Mouse (Mus musculus): ENCODE data around the gene Evi5. TPM values are rescaled to one million over a fixed set of nuclear protein-coding genes. Genes with fewer than 3 reads are reported as not detected.

Evi5 gene
- polyA plus RNA-seq, 1 experiment from 2014 or later, result 48.3 TPM

DNA sequence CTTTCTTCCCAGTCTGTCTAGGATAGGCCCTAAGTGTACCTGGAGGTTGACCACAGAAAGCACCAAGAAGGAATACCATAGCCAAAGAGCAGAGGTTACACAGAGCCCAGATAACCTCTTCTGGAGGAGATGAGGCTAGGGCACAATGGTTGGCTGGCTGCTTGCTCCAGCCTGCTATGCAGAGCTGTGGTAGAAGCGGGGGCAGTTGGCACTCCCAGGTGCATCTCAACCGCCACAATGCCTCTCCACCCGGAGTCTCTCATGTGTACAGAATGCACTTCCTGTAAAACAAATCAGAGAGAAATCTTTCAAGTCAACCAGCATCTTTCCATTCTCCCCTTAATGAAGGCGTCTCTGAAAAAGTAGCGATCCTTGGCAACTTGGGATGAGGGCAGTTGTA lies 135.9 kb downstream of the Evi5 start:
- H3K36me3 ChIP-seq (ENCODE audit: control insufficient read depth, insufficient read depth, low read length), result no peaks in the 10 kb centered on the region
- H3K27ac ChIP-seq (ENCODE audit: low read depth, low read length), result no peak overlapping the region
- H3K9me3 ChIP-seq (ENCODE audit: control insufficient read depth, low read length), result no peaks in the 10 kb centered on the region
- DNase-seq (ENCODE audit: low spot score) (no peak), ATAC-seq (replicated peaks; ENCODE audit: low FRiP score) (no peak)
- H3K4me1 ChIP-seq (replicated peaks; ENCODE audit: control insufficient read depth, insufficient read depth, low read length), result no peaks in the 10 kb centered on the region
- no peaks in the 10 kb centered on the region; the same call in 1 of the 2 replicates for H3K27me3 ChIP-seq (replicated peaks; ENCODE audit: control insufficient read depth, insufficient read depth, low read length)
- H3K4me3 ChIP-seq (ENCODE audit: low read depth, low read length), result no peak overlapping the region
- no peak overlapping the region for H3K4me2 ChIP-seq
- no peak overlapping the region for H3K9ac ChIP-seq (ENCODE audit: low read depth, low read length)
- 90% methylated on average over 5 of the region's 5 CpGs for WGBS

DNA sequence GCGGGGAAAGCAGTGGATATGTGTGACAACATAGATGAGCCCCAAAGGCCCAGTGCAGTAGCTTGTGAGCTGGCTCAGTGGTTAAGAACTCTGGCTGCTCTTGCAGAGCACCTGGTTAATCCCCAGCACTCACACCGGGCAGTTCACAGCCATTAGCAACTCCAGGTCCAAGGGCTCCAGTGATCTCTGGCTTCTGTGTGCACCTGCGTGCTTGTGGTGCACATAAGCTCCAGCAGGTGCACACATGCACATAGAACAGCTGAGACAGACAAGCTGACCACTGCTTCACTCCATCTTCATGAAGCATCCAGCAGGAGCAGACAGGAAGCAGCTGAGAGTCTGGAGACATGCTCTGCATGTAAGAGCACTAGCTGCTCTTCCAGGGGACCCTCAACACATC lies 136.6 kb downstream of the Evi5 start:
- H3K9ac ChIP-seq (ENCODE audit: low read depth, low read length), result no peak overlapping the region
- H3K36me3 ChIP-seq (ENCODE audit: control insufficient read depth, insufficient read depth, low read length), result no peaks in the 10 kb centered on the region
- no peak overlapping the region for H3K4me3 ChIP-seq (ENCODE audit: low read depth, low read length)
- no peak for DNase-seq (ENCODE audit: low spot score)
- no peaks in the 10 kb centered on the region for H3K9me3 ChIP-seq (ENCODE audit: control insufficient read depth, low read length)
- WGBS, result 82% methylated on average over 3 of the region's 3 CpGs
- H3K4me2 ChIP-seq, result no peak overlapping the region
- no peaks in the 10 kb centered on the region; the same call in 1 of the 2 replicates for H3K27me3 ChIP-seq (replicated peaks; ENCODE audit: control insufficient read depth, insufficient read depth, low read length)
- H3K27ac ChIP-seq (ENCODE audit: low read depth, low read length), result no peak overlapping the region
- no peak for ATAC-seq (replicated peaks; ENCODE audit: low FRiP score)
- no peaks in the 10 kb centered on the region for H3K4me1 ChIP-seq (replicated peaks; ENCODE audit: control insufficient read depth, insufficient read depth, low read length)

DNA sequence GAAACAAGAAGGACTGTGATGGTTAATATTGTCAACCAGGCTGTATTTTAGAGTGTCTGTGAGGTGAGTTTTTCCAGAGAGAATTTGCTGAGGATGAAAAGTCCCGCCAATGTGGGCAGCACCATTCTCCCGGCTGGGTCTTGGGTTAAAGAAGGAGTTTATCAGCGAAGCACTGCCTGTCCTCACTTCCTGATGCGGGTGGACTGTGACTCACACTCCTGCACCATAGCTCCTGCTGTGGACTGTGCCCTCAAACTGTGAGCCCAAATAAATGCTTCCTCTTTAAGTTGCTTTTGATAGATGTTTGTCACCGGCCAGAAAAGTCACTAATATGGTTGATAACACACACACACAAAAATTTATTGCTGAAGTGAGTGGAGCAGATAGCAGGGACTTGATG lies 138.7 kb downstream of the Evi5 start:
- no peaks in the 10 kb centered on the region for H3K4me1 ChIP-seq (replicated peaks; ENCODE audit: control insufficient read depth, insufficient read depth, low read length)
- no peak overlapping the region for H3K9ac ChIP-seq (ENCODE audit: low read depth, low read length)
- no peak overlapping the region for H3K4me3 ChIP-seq (ENCODE audit: low read depth, low read length)
- DNase-seq (ENCODE audit: low spot score), result no peak
- no peak overlapping the region for H3K27ac ChIP-seq (ENCODE audit: low read depth, low read length)
- H3K4me2 ChIP-seq, result no peak overlapping the region
- H3K27me3 ChIP-seq (replicated peaks; ENCODE audit: control insufficient read depth, insufficient read depth, low read length), result peaks cover 5% of the 10 kb centered on the region
- no peaks in the 10 kb centered on the region for H3K9me3 ChIP-seq (ENCODE audit: control insufficient read depth, low read length)
- no peak for ATAC-seq (replicated peaks; ENCODE audit: low FRiP score)
- WGBS, result 49% methylated on average over 5 of the region's 5 CpGs
- H3K36me3 ChIP-seq (ENCODE audit: control insufficient read depth, insufficient read depth, low read length), result no peaks in the 10 kb centered on the region

DNA sequence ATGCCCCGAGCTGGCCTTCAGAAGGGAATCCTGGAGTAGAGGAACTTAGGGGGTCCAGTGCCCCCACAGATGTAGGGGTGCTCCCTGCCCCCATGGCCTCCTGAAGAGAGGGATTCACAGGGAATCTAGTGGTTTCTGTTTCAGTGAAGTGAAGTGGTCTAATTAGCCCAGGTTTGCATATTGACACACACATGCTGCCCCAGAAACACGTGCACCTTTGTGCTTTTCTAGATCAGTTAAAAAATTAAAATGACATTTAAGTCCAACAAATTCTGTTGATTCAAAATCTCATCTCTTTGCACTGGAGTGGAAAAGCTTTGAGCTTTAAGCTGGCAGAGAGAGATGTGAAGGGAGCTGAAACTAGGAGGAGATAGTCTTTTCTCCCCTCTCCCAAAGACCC lies 143.1 kb downstream of the Evi5 start:
- no peaks in the 10 kb centered on the region for H3K4me1 ChIP-seq (replicated peaks; ENCODE audit: control insufficient read depth, insufficient read depth, low read length)
- no peaks in the 10 kb centered on the region for H3K36me3 ChIP-seq (ENCODE audit: control insufficient read depth, insufficient read depth, low read length)
- 41% methylated on average over 2 of the region's 2 CpGs for WGBS
- ATAC-seq (replicated peaks; ENCODE audit: low FRiP score), result no peak
- no peak overlapping the region for H3K4me3 ChIP-seq (ENCODE audit: low read depth, low read length)
- H3K9ac ChIP-seq (ENCODE audit: low read depth, low read length), result no peak overlapping the region
- H3K27ac ChIP-seq (ENCODE audit: low read depth, low read length), result no peak overlapping the region
- no peak for DNase-seq (ENCODE audit: low spot score)
- H3K27me3 ChIP-seq (replicated peaks; ENCODE audit: control insufficient read depth, insufficient read depth, low read length), result peaks cover 35% of the 10 kb centered on the region
- no peaks in the 10 kb centered on the region for H3K9me3 ChIP-seq (ENCODE audit: control insufficient read depth, low read length)
- no peak overlapping the region for H3K4me2 ChIP-seq

DNA sequence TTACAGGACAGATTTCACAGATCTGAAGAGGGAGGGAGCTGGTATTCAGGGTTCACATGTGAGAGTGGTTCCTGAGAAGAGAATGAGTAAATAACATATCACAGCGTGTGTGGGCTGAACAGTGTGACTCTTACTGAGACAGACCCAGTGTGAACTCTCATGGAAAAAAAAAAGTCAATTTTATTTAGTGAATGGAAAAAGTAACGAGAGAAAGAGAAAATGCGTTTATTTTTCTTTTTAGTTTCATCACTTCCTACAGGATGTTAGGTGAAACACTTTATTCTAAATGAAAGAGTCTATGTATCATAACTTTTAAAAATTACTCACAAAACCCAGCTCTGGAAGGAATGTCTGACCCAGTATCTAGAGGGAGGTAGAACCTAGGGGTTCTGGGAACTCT lies 143.5 kb downstream of the Evi5 start:
- 61% methylated on average over 3 of the region's 3 CpGs for WGBS
- H3K27me3 ChIP-seq (replicated peaks; ENCODE audit: control insufficient read depth, insufficient read depth, low read length), result peaks cover 39% of the 10 kb centered on the region
- H3K36me3 ChIP-seq (ENCODE audit: control insufficient read depth, insufficient read depth, low read length), result no peaks in the 10 kb centered on the region

DNA sequence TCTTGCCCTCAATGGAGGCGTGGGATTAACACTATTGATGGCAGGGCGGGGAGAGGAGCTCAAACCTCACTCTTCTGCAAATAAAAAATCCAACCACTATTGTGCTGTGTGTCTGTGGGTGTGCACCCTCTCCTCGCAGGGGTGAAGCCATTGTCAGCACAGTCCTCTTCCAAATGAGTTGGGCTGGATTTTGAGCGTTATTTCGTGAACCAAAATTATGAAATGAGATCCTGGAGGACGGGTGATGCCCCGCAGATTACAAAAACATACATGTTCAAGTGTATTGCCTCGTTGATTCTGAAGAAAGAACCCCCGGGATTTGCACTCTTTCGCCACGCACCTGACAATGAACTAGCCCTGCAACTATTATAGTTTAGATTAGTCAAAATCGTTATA lies 147.9 kb downstream of the Evi5 start:
- 30% methylated on average over 12 of the region's 12 CpGs for WGBS
- Histone ChIP-seq H3K4me2 (peak overlapping the region; percentile 61), H3K4me3 (ENCODE audit: low read depth, low read length) (0 out of 2 replicates have a peak overlapping the region, but pooled peaks have one; percentile 39), H3K27ac (ENCODE audit: low read depth, low read length) (no peak overlapping the region), H3K4me1 (replicated peaks; ENCODE audit: control insufficient read depth, insufficient read depth, low read length) (peaks cover 25% of the 10 kb centered on the region), H3K9me3 (ENCODE audit: control insufficient read depth, low read length) (no peaks in the 10 kb centered on the region), H3K27me3 (replicated peaks; ENCODE audit: control insufficient read depth, insufficient read depth, low read length) (peaks cover 83% of the 10 kb centered on the region), H3K36me3 (ENCODE audit: control insufficient read depth, insufficient read depth, low read length) (no peaks in the 10 kb centered on the region), H3K9ac (ENCODE audit: low read depth, low read length) (no peak overlapping the region)
- no peak for ATAC-seq (replicated peaks; ENCODE audit: low FRiP score)
- no peak for DNase-seq (ENCODE audit: low spot score)

More for the DNA sequence above, 143.5 kb downstream of the Evi5 start:
- H3K4me3 ChIP-seq (ENCODE audit: low read depth, low read length), result no peak overlapping the region
- H3K9me3 ChIP-seq (ENCODE audit: control insufficient read depth, low read length), result no peaks in the 10 kb centered on the region
- DNase-seq (ENCODE audit: low spot score), result no peak
- H3K9ac ChIP-seq (ENCODE audit: low read depth, low read length), result no peak overlapping the region
- H3K27ac ChIP-seq (ENCODE audit: low read depth, low read length), result no peak overlapping the region
- no peaks in the 10 kb centered on the region for H3K4me1 ChIP-seq (replicated peaks; ENCODE audit: control insufficient read depth, insufficient read depth, low read length)
- no peak for ATAC-seq (replicated peaks; ENCODE audit: low FRiP score)
- no peak overlapping the region for H3K4me2 ChIP-seq

DNA sequence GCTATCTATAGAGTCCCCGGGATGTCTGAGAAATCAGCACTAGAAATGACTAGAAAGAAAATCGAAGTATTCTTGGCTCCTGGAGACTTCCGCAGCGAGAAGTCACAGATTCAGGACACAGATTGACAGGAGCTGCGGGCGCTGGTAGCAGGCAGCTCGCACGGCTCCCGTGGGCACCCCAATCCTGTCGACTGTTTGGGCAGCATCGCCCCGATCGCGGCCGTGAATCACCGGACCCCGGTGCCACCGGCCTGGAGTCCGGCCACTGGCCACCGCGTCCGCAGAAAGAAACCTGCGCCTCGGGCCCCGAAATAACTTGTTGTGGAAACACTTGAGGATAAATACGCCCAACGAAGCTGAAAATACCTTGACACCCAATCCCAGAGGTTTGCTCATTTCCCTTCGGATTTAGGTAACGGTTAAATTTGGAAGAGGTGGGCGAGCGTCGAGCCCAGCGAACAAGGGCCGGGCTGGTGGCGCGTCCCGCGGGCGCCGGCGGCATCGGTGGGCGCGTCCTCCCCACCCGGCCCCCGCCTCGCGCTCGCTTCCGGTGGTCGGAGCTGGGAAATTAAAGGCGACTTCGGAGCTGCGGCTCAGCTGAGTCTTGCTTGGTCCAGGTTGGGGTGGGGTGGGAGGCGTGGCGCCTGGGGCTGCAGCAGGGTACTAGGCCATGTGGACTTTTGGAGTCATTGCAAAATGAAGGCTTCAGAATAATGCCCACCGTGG lies 148.5 kb downstream of the Evi5 start:
- under 1% methylated on average over 57 of the region's 57 CpGs for WGBS
- H3K4me2 ChIP-seq, result peak overlapping the region; percentile 61
- DNase-seq (ENCODE audit: low spot score), result no peak

DNA sequence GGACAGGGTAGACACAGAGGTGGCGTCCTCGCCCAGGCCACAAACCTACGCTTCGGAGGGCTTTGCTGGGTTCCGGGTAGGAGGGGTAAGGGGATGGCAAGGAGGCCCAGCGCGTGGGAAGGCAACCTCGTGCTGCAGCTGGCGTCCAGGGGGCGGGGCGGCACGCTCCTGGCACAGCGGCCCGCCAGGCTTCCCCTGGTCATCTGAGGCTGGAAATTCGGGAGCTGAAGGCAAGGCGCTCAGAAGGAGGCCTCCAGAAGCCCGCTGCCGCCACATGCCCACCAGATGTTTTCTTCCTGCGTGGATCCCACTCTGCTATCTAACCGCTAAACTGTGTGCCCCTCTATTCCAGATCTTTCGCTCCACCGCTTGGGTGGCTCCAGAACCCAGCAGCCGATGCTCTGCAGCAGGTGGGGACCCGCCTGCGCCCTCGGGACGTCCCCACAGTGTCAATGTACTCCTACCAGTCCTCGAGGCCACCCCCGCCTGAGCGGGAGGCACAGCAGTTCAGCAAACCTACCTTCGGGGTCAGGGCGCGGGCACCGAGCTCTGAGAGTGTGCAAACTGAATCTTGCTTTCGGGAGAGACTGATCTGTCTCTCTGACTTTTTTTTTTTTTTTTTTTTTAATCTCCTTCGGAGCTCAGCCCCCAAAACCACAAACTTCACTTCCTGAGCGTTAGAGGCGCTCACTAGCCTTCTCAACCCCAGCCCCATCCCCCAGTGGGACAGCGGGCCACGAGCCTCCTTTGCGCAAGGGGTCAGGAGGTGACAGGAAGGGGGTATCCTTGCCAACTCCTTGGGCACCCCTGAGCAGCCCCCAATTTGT lies 149.3 kb downstream of the Evi5 start, which contains the start of gene Gfi1:
Gene Gfi1, minus strand, starts transcription at position 602 of the 827 bp plus-strand sequence.
- Histone ChIP-seq H3K36me3 (ENCODE audit: control insufficient read depth, insufficient read depth, low read length) (no peaks in the 10 kb centered on the region), H3K9ac (ENCODE audit: low read depth, low read length) (no peak within 1 kb of the TSS), H3K27ac (ENCODE audit: low read depth, low read length) (no peak within 1 kb of the TSS), H3K4me3 (ENCODE audit: low read depth, low read length) (peak within 1 kb of the TSS; percentile 39), H3K4me1 (replicated peaks; ENCODE audit: control insufficient read depth, insufficient read depth, low read length) (peaks cover 30% of the 10 kb centered on the region), H3K9me3 (ENCODE audit: control insufficient read depth, low read length) (no peaks in the 10 kb centered on the region), H3K27me3 (replicated peaks; ENCODE audit: control insufficient read depth, insufficient read depth, low read length) (peaks cover 87% of the 10 kb centered on the region), H3K4me2 (peak within 1 kb of the TSS; percentile 61)
- ATAC-seq (replicated peaks; ENCODE audit: low FRiP score), result 0 out of 2 replicates have a peak, but pooled peaks have one; percentile 1
- peak; percentile 58 for DNase-seq (ENCODE audit: low spot score)
- WGBS, result 1% methylated on average over 41 of the region's 41 CpGs

More for the DNA sequence above, 148.5 kb downstream of the Evi5 start:
- H3K4me3 ChIP-seq (ENCODE audit: low read depth, low read length), result peak overlapping the region; percentile 39
- no peak overlapping the region for H3K9ac ChIP-seq (ENCODE audit: low read depth, low read length)
- ATAC-seq (replicated peaks; ENCODE audit: low FRiP score), result no peak
- H3K27me3 ChIP-seq (replicated peaks; ENCODE audit: control insufficient read depth, insufficient read depth, low read length), result peaks cover 85% of the 10 kb centered on the region
- H3K36me3 ChIP-seq (ENCODE audit: control insufficient read depth, insufficient read depth, low read length), result no peaks in the 10 kb centered on the region
- peaks cover 26% of the 10 kb centered on the region for H3K4me1 ChIP-seq (replicated peaks; ENCODE audit: control insufficient read depth, insufficient read depth, low read length)
- H3K27ac ChIP-seq (ENCODE audit: low read depth, low read length), result no peak overlapping the region
- no peaks in the 10 kb centered on the region for H3K9me3 ChIP-seq (ENCODE audit: control insufficient read depth, low read length)
